Mouse (Mus musculus) stomach, postnatal 0 days (tissue): ENCODE results near the gene Fam199x. TPM values are rescaled to one million over a fixed set of nuclear protein-coding genes. Genes with fewer than 3 reads are reported as not detected.
A peak's percentile ranks its signal among the peaks of the same experiment; 100 is the strongest.

Source experiments
- ATAC-seq: fragments of 200-750 bp; cut with Nextera tagmentation; 2 replicates; pipeline ENCODE4 v1.8.0; 2017; ENCODE audit not compliant: low FRiP score, low TSS enrichment
- DNase-seq: peaks from one replicate; pipeline ENCODE4 v3.0.0-alpha.2; 2016; ENCODE audit warnings: low spot score
- H3K27ac ChIP-seq: fragments of 300-500 bp; sonication (generic); replicated peaks from 2 replicates; pipeline ENCODE4 v1.5.1; 2014; ENCODE audit warnings: mild to moderate bottlenecking, control low read depth
- H3K27me3 ChIP-seq: fragments of 300-500 bp; sonication (generic); 2 replicates; pipeline ENCODE4 v1.6.1; 2014; ENCODE audit warnings: low read length; ENCODE audit not compliant: control insufficient read depth, insufficient read depth
- H3K36me3 ChIP-seq: fragments of 300-500 bp; sonication (generic); 2 replicates; pipeline ENCODE4 v1.6.1; 2014; ENCODE audit warnings: low read length, mixed read lengths; ENCODE audit not compliant: control insufficient read depth, insufficient read depth
- H3K4me1 ChIP-seq: fragments of 300-500 bp; sonication (generic); replicated peaks from 2 replicates; pipeline ENCODE4 v1.6.1; 2014; ENCODE audit warnings: antibody characterized with exemption; ENCODE audit not compliant: control insufficient read depth, insufficient read depth
- H3K4me2 ChIP-seq: fragments of 300-500 bp; sonication (generic); replicated peaks from 2 replicates; pipeline ENCODE4 v1.6.1; 2014; ENCODE audit warnings: low read depth, mild to moderate bottlenecking, control low read depth, moderate library complexity
- H3K4me3 ChIP-seq: fragments of 300-500 bp; sonication (generic); 2 replicates; pipeline ENCODE4 v1.5.1; 2014; ENCODE audit warnings: low read depth, low read length, control low read depth
- H3K9ac ChIP-seq: fragments of 300-500 bp; sonication (generic); 2 replicates; pipeline ENCODE4 v1.6.1; 2014; ENCODE audit warnings: mild to moderate bottlenecking, low read length, control low read depth, mixed read lengths
- H3K9me3 ChIP-seq: fragments of 300-500 bp; sonication (generic); 2 replicates; pipeline ENCODE4 v1.6.1; 2016; ENCODE audit warnings: low read length; ENCODE audit not compliant: control insufficient read depth
- CTCF ChIP-seq: IDR thresholded peaks from 2 replicates; pipeline ENCODE4 v1.5.1; 2016; ENCODE audit warnings: antibody characterized with exemption, low read depth, mild to moderate bottlenecking, moderate library complexity
- EP300 ChIP-seq: optimal IDR thresholded peaks from 2 replicates; pipeline ENCODE3; 2016; ENCODE audit warnings: antibody characterized with exemption
- WGBS: fragments of 180-500 bp; shearing (Covaris S2); extraction: QIAGEN DNeasy Blood & Tissue Kit; methylation state at CpG from one replicate; pipeline ENCODE4 v1.1.7; 2014; 5-methylcytosine and 5-hydroxymethylcytosine counted together
- polyA plus RNA-seq: library from polyadenylated mRNA; unstranded; fragments of >200 nt; fragmentation: Nextera tagmentation; extraction: Ambion mirVana; gene quantifications from 2 replicates; pipeline ENCODE4 v1.2.1, GENCODE M21; 2015

The Fam199x gene
- polyA plus RNA-seq, 1 experiment from 2014 or later: 2.9 TPM

DNA sequence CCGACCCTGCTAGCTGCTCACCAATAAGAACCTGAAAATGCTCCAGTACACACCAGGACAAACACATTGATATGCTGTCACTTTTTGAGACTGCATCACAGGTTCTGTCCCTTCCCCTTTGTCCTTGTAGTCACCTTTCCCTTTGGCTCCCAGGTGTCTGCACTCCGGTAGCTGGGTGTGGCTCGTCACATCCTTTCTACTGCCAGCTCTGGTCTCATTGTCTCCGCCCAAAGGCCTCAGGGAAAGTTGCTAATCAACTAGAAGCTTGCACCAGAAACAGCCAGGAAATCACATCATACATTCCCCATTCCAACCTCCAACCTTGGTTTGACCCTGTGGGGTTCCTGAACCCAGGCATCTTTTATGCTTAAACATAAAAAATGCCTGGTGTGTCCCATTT is 15.1 kb upstream of the Fam199x start:
- ATAC-seq: no peak
- Histone ChIP-seq H3K27me3 (no peaks in the 10 kb centered on the region), H3K36me3 (no peaks in the 10 kb centered on the region), H3K9ac (no peak overlapping the region), H3K27ac (no peak overlapping the region), H3K4me2 (no peak overlapping the region), H3K4me3 (no peak overlapping the region), H3K9me3 (no peaks in the 10 kb centered on the region), H3K4me1 (no peaks in the 10 kb centered on the region)
- peak; percentile 12 for DNase-seq
- 57% methylated on average over 4 of the region's 4 CpGs for WGBS
- TF ChIP-seq CTCF (no peak), EP300 (no peak)

DNA sequence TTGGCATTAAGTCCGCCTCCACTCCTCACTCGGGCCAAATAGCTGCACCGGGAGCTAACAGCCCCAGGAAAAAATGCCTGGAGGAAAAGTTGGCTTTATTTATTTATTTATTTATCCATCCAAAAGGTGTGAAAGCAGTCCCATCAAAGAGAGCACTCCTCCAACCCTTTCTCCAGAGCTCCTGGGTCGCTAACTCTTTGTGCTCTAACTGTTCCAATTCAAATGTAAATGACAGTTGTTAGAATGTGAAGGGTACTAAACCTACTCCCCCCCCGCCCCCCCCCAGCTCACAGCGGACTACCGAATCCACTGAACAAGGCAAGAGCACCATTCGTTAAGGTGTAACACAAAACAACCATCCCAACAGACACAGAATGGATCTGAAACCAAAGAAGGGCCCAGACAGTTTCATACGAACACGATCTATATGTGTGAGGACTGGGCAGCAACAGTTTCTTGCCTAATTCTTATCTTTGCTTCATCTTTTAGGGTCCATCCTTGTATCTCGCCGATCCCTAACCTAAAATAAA is 11.9 kb upstream of the Fam199x start:
- 17% methylated on average over 12 of the region's 12 CpGs for WGBS

GRCm38 (mm10) chrX:137038000-137038483 is 11.4 kb upstream of the Fam199x start, which contains the start of gene Slc25a53:
Slc25a53 (minus strand) TSS chrX:137038302.
- WGBS: 22% methylated on average over 31 of the region's 31 CpGs
- peak within 1 kb of the TSS; percentile 61 for H3K9ac ChIP-seq
- no peaks in the 10 kb centered on the region for H3K9me3 ChIP-seq
- peak; percentile 92 for ATAC-seq
- peak within 1 kb of the TSS; percentile 57 for H3K4me2 ChIP-seq
- TF ChIP-seq CTCF (no peak), EP300 (no peak)
- H3K27ac ChIP-seq: peak within 1 kb of the TSS; percentile 87
- no peaks in the 10 kb centered on the region for H3K4me1 ChIP-seq
- H3K27me3 ChIP-seq: no peaks in the 10 kb centered on the region
- H3K36me3 ChIP-seq: no peaks in the 10 kb centered on the region
- peak within 1 kb of the TSS; percentile 51 for H3K4me3 ChIP-seq
- DNase-seq: peak; percentile 80

More for the DNA sequence above, 11.9 kb upstream of the Fam199x start:
- Histone ChIP-seq H3K27ac (peak overlapping the region; percentile 87), H3K27me3 (no peaks in the 10 kb centered on the region), H3K9me3 (no peaks in the 10 kb centered on the region), H3K4me2 (peak overlapping the region; percentile 57), H3K4me1 (no peaks in the 10 kb centered on the region), H3K4me3 (peak overlapping the region; percentile 51), H3K36me3 (no peaks in the 10 kb centered on the region), H3K9ac (peak overlapping the region; percentile 61)
- DNase-seq (no peak), ATAC-seq (peak; percentile 35; the same call in 1 of the 2 replicates)
- no peak for TF ChIP-seq EP300
- no peak for TF ChIP-seq CTCF

GRCm38 (mm10) chrX:137038502-137038901 is 10.9 kb upstream of the Fam199x start:
- H3K4me3 ChIP-seq: peak overlapping the region; percentile 51
- no peaks in the 10 kb centered on the region for H3K36me3 ChIP-seq
- 37% methylated on average over 7 of the region's 7 CpGs for WGBS
- peak overlapping the region; percentile 87 for H3K27ac ChIP-seq
- H3K9ac ChIP-seq: peak overlapping the region; percentile 61; the same call in 1 of the 2 replicates
- TF ChIP-seq EP300: no peak
- TF ChIP-seq CTCF: no peak
- ATAC-seq (no peak), DNase-seq (no peak)
- H3K27me3 ChIP-seq: no peaks in the 10 kb centered on the region
- H3K4me1 ChIP-seq: no peaks in the 10 kb centered on the region
- no peaks in the 10 kb centered on the region for H3K9me3 ChIP-seq
- H3K4me2 ChIP-seq: peak overlapping the region; percentile 44

DNA sequence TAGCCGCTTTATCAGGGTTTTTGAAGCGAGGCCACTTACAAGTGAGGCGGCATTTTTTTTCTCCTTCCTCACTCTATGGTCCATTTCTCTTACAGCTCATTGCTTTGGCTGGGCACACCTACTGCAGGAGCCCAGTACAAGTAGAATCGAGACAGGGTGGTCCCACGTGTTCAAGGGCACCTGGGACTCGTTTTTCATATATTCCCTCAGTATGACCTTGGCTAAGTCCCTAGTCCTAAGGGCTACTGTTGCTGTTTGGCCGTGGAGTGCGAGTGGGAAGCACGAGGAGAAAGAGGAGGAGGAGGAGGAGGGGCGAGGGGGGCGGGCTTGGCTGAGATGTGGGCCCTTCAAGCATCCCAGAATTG is 352 bp upstream of the Fam199x start:
- no peaks in the 10 kb centered on the region for H3K4me1 ChIP-seq
- H3K27ac ChIP-seq: no peak overlapping the region
- no peaks in the 10 kb centered on the region for H3K9me3 ChIP-seq
- TF ChIP-seq CTCF (no peak), EP300 (no peak)
- ATAC-seq: peak; percentile 38; the same call in 1 of the 2 replicates
- no peak overlapping the region for H3K9ac ChIP-seq
- peak overlapping the region; percentile 71 for H3K4me2 ChIP-seq
- DNase-seq: no peak
- H3K27me3 ChIP-seq: no peaks in the 10 kb centered on the region
- 18% methylated on average over 9 of the region's 11 CpGs for WGBS
- peak overlapping the region; percentile 58 for H3K4me3 ChIP-seq
- H3K36me3 ChIP-seq: no peaks in the 10 kb centered on the region

DNA sequence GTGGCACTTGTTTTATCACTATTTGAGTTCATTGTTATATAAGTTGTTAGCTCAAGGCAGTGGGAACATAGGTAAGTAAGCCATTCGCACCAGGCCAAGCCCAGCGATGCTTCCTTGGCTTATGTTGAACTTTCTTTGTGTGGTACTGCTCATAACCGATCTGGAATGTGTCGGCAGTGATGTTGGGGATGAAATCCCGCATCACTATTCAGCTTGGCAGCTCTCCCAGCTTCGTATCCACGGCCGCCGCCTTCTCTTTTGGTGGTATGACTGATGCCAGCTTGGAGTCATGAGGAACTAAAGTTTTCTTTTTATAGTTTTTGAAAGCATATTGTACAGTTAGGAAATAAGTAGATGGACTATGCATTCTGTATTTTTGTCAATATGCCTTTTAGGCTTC is 13.8 kb downstream of the Fam199x start:
- no peaks in the 10 kb centered on the region for H3K9me3 ChIP-seq
- no peaks in the 10 kb centered on the region for H3K27me3 ChIP-seq
- WGBS: 80% methylated on average over 9 of the region's 9 CpGs
- ATAC-seq (no peak), DNase-seq (no peak)
- H3K27ac ChIP-seq: no peak overlapping the region
- TF ChIP-seq EP300: no peak
- TF ChIP-seq CTCF: no peak
- H3K4me2 ChIP-seq: no peak overlapping the region
- no peaks in the 10 kb centered on the region for H3K36me3 ChIP-seq
- no peaks in the 10 kb centered on the region for H3K4me1 ChIP-seq
- no peak overlapping the region for H3K9ac ChIP-seq
- H3K4me3 ChIP-seq: no peak overlapping the region
